8 mouse cellular contexts compared by ENCODE assay signal in genomic region chrX:159988002-159988960, GRCm38 (mm10). TPM values are rescaled to one million over a fixed set of nuclear protein-coding genes. Genes with fewer than 3 reads are reported as not detected.
DNase-seq lines count a peak whose midpoint lies in the region; ATAC-seq and TF ChIP-seq lines count a peak whose summit lies in the region.

Gene Map3k15 (plus strand): TSS chrX:159988433.

- H3K9ac ChIP-seq in embryonic facial prominence, embryonic 12.5 days, result peak within 1 kb of the TSS; percentile 38
- no peak within 1 kb of the TSS for H3K9ac ChIP-seq in liver, embryonic 15.5 days
- no peak within 1 kb of the TSS for H3K9ac ChIP-seq in stomach, embryonic 15.5 days

- peak within 1 kb of the TSS; percentile 75 for H3K4me2 ChIP-seq in embryonic facial prominence, embryonic 12.5 days (replicated peaks)
- peak within 1 kb of the TSS; percentile 71 for H3K4me2 ChIP-seq in liver, embryonic 15.5 days
- peak within 1 kb of the TSS; percentile 75 for H3K4me2 ChIP-seq in stomach, embryonic 15.5 days

- no peak for TF ChIP-seq POLR2A in kidney, adult 2 months (IDR thresholded peaks at IDR 0.05; ENCODE audit: low read depth, low read length)

- H3K36me3 ChIP-seq in embryonic facial prominence, embryonic 12.5 days, result no peaks in the 10 kb centered on the region
- no peaks in the 10 kb centered on the region for H3K36me3 ChIP-seq in kidney, adult 2 months (ENCODE audit: control insufficient read depth, insufficient read depth, low read length)
- no peaks in the 10 kb centered on the region for H3K36me3 ChIP-seq in liver, embryonic 15.5 days (replicated peaks)
- H3K36me3 ChIP-seq in stomach, embryonic 15.5 days, result no peaks in the 10 kb centered on the region

- H3K27me3 ChIP-seq in embryonic facial prominence, embryonic 12.5 days, result peaks cover 31% of the 10 kb centered on the region
- H3K27me3 ChIP-seq in kidney, adult 2 months (replicated peaks; ENCODE audit: control insufficient read depth, insufficient read depth, low read length), result no peaks in the 10 kb centered on the region
- peaks cover 37% of the 10 kb centered on the region for H3K27me3 ChIP-seq in liver, embryonic 15.5 days
- no peaks in the 10 kb centered on the region for H3K27me3 ChIP-seq in stomach, embryonic 15.5 days (replicated peaks)

- no peak within 1 kb of the TSS for H3K27ac ChIP-seq in embryonic facial prominence, embryonic 12.5 days
- H3K27ac ChIP-seq in kidney, adult 2 months (ENCODE audit: insufficient read depth, low read depth, low read length), result no peak within 1 kb of the TSS
- no peak within 1 kb of the TSS for H3K27ac ChIP-seq in liver, embryonic 15.5 days (replicated peaks)
- H3K27ac ChIP-seq in stomach, embryonic 15.5 days, result no peak within 1 kb of the TSS

- H3K4me1 ChIP-seq in embryonic facial prominence, embryonic 12.5 days, result no peaks in the 10 kb centered on the region
- H3K4me1 ChIP-seq in kidney, adult 2 months (ENCODE audit: control insufficient read depth, insufficient read depth, low read length), result no peaks in the 10 kb centered on the region
- no peaks in the 10 kb centered on the region for H3K4me1 ChIP-seq in liver, embryonic 15.5 days (replicated peaks)
- no peaks in the 10 kb centered on the region for H3K4me1 ChIP-seq in stomach, embryonic 15.5 days

- peak; percentile 15; the same call in 1 of the 2 replicates for ATAC-seq in embryonic facial prominence, embryonic 12.5 days (ENCODE audit: insufficient number of reproducible peaks, insufficient read depth, low FRiP score, low TSS enrichment)
- ATAC-seq in liver, embryonic 15.5 days (ENCODE audit: insufficient read depth), result peak; percentile 66; the same call in 1 of the 2 replicates
- peak; percentile 58; the same call in 1 of the 2 replicates for ATAC-seq in stomach, embryonic 15.5 days (ENCODE audit: insufficient read depth, low FRiP score, low read depth)

- 14% methylated on average over 53 of the region's 108 CpGs for WGBS in embryonic facial prominence, embryonic 12.5 days
- 2% methylated on average over 57 of the region's 108 CpGs for WGBS in kidney, adult 2 months
- 24% methylated on average over 79 of the region's 108 CpGs for WGBS in liver, embryonic 15.5 days (ENCODE audit: insufficient replicate concordance)
- WGBS in stomach, embryonic 15.5 days, result 27% methylated on average over 52 of the region's 108 CpGs

- H3K9me3 ChIP-seq in embryonic facial prominence, embryonic 12.5 days, result no peaks in the 10 kb centered on the region
- H3K9me3 ChIP-seq in liver, embryonic 15.5 days (replicated peaks), result no peaks in the 10 kb centered on the region
- H3K9me3 ChIP-seq in stomach, embryonic 15.5 days, result no peaks in the 10 kb centered on the region

- peak within 1 kb of the TSS; percentile 42 for H3K4me3 ChIP-seq in embryonic facial prominence, embryonic 12.5 days
- H3K4me3 ChIP-seq in kidney, adult 2 months (ENCODE audit: insufficient read depth, low read depth, low read length), result peak within 1 kb of the TSS; percentile 58
- peak within 1 kb of the TSS; percentile 42 for H3K4me3 ChIP-seq in liver, embryonic 15.5 days (replicated peaks)
- peak within 1 kb of the TSS; percentile 48 for H3K4me3 ChIP-seq in stomach, embryonic 15.5 days (replicated peaks)

- DNase-seq in left cerebral cortex, adult 18-20 months (ENCODE audit: low spot score in 2 of 2), result peak; percentile 7 to 8
- DNase-seq in left cerebral cortex, adult 8-10 months (ENCODE audit: low spot score in 2 of 2), result no peak
- peak; percentile 5 to 27 for DNase-seq in heart, adult 9 months (ENCODE audit: low spot score in 2 of 2)
- DNase-seq in kidney, adult 2 months, result peak; percentile 80
- DNase-seq in neural tube, embryonic 10.5 days (ENCODE audit: extremely low spot score, low spot score), result peak; percentile 44

- peak; percentile 61 for TF ChIP-seq CTCF in kidney, adult 2 months (conservative IDR thresholded peaks at IDR 0.05; ENCODE audit: insufficient read depth, insufficient read length, low read depth, low read length)

RNA-seq across cellular contexts. Expression of gene Map3k15, which starts in this region (rescaled TPM):
- 1 to 10 TPM in 1 of 2 experiments, under 1 TPM in 1; 0.68 to 1.3 TPM for total RNA-seq in left cerebral cortex, adult 18-20 months (2021)
- 1 to 10 TPM in 3 of 4 experiments, under 1 TPM in 1; 0.87 to 1.6 (median 1.2) TPM for total RNA-seq in left cerebral cortex, adult 8-10 months (2022)
- polyA plus RNA-seq in embryonic facial prominence, embryonic 12.5 days (2016; fragmentation: Nextera tagmentation; extraction: Ambion mirVana), result 0.14 and 0.32 TPM in 2 replicates
- polyA plus RNA-seq in kidney, adult 2 months (2012; rRNA removed), result 10.9 and 11.3 TPM in 2 replicates
- 0.09 and 0.15 TPM in 2 replicates for polyA plus RNA-seq in liver, embryonic 15.5 days (2015; fragmentation: Nextera tagmentation; extraction: Ambion mirVana)
- 0.60 and 0.92 TPM in 2 replicates for polyA plus RNA-seq in stomach, embryonic 15.5 days (2015; fragmentation: Nextera tagmentation; extraction: Ambion mirVana)

Comparison
In these comparisons a context has a peak if more than half of its experiments do, and no peak if none do; other contexts are left out.
1. DNase-seq: peak in left cerebral cortex, adult 18-20 months (2 of 2), heart, adult 9 months (2 of 2), kidney, adult 2 months (single experiment) and neural tube, embryonic 10.5 days (single experiment); none in left cerebral cortex, adult 8-10 months (0 of 2).
2. Peak in ATAC-seq, H3K4me3 ChIP-seq, H3K9ac ChIP-seq and H3K4me2 ChIP-seq in embryonic facial prominence, embryonic 12.5 days; RNA of the gene not detected or under 1 TPM.
3. Peak in ATAC-seq, H3K4me3 ChIP-seq and H3K4me2 ChIP-seq in liver, embryonic 15.5 days; RNA of the gene not detected or under 1 TPM.
4. Peak in ATAC-seq, H3K4me3 ChIP-seq and H3K4me2 ChIP-seq in stomach, embryonic 15.5 days; RNA of the gene not detected or under 1 TPM.
5. ATAC-seq: peak in every context shown above with its lines; median percentile 66 in liver, embryonic 15.5 days; 58 in stomach, embryonic 15.5 days; 15 in embryonic facial prominence, embryonic 12.5 days.
6. Peak in every context shown above with its lines, with median percentiles within 50 percentile points of each other: H3K4me2 ChIP-seq and H3K4me3 ChIP-seq.